Mouse (Mus musculus): ENCODE data around the gene Sgca. TPM values are rescaled to one million over a fixed set of nuclear protein-coding genes. Genes with fewer than 3 reads are reported as not detected.

Sgca gene
- polyA plus RNA-seq, 1 experiment: 0.25 TPM

GRCm38 (mm10) chr11:94962534-94963101 is 13.5 kb downstream of the Sgca start:
- no peak for DNase-seq (ENCODE audit: low read depth)
- TF ChIP-seq CTCF (IDR thresholded peaks at IDR 0.05; ENCODE audit: borderline replicate concordance, extremely low read depth, insufficient read depth, insufficient read length) (no peak), POLR2A (IDR thresholded peaks at IDR 0.05; ENCODE audit: borderline replicate concordance, extremely low read depth, insufficient read depth, insufficient read length, poor library complexity, severe bottlenecking) (no peak)

- peak; percentile 84 for DNase-seq (ENCODE audit: low read depth)
- TF ChIP-seq CTCF (IDR thresholded peaks at IDR 0.05; ENCODE audit: borderline replicate concordance, extremely low read depth, insufficient read depth, insufficient read length) (no peak), POLR2A (IDR thresholded peaks at IDR 0.05; ENCODE audit: borderline replicate concordance, extremely low read depth, insufficient read depth, insufficient read length, poor library complexity, severe bottlenecking) (no peak)
Measured at GRCm38 (mm10) chr11:94958065-94958858, 17.9 kb downstream of the Sgca start.

DNA sequence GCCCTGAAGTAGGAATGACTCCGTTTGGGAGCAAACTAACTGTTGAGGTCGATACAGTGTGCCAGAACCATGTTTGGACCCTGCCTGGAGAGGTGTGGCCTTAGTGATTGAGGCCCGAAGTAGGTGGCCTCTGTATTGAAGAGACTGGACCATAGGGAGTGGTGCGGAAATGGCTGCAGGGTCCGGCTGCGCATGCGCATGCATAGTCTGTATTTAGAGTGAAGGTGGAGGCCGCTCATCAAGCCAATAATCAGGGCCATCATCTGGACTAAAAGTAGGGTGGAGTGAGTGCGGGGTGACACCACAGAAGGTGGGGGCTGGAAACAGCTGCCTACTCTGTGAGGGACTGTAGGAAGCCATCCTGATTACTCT is 18.4 kb downstream of the Sgca start:
- DNase-seq (ENCODE audit: low read depth): no peak
- no peak for TF ChIP-seq POLR2A (IDR thresholded peaks at IDR 0.05; ENCODE audit: borderline replicate concordance, extremely low read depth, insufficient read depth, insufficient read length, poor library complexity, severe bottlenecking)
- no peak for TF ChIP-seq CTCF (IDR thresholded peaks at IDR 0.05; ENCODE audit: borderline replicate concordance, extremely low read depth, insufficient read depth, insufficient read length)

DNA sequence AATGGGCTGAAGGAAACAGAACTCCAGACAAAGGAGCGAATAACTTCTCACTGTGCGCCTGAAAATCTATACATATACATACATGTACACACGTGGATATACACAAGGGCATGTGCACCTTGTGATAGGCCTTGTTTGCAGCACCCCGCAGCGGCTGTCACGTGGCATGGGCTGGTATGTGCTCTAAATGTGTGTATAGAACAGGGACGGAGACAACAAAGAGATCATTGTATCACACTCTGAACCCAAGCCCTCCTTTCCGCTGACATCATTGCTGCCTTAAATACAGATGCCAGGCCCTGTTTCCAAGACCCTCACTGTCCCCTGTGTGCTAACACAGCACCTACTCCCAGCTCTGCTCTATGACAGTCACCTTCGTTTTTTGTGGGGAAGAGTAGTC is 21.0 kb downstream of the Sgca start:
- peak; percentile 85 for DNase-seq (ENCODE audit: low read depth)
- TF ChIP-seq POLR2A (IDR thresholded peaks at IDR 0.05; ENCODE audit: borderline replicate concordance, extremely low read depth, insufficient read depth, insufficient read length, poor library complexity, severe bottlenecking) (no peak), CTCF (IDR thresholded peaks at IDR 0.05; ENCODE audit: borderline replicate concordance, extremely low read depth, insufficient read depth, insufficient read length) (no peak)

GRCm38 (mm10) chr11:94952169-94952568 is 24.0 kb downstream of the Sgca start:
- no peak for TF ChIP-seq CTCF (IDR thresholded peaks at IDR 0.05; ENCODE audit: borderline replicate concordance, extremely low read depth, insufficient read depth, insufficient read length)
- TF ChIP-seq POLR2A (IDR thresholded peaks at IDR 0.05; ENCODE audit: borderline replicate concordance, extremely low read depth, insufficient read depth, insufficient read length, poor library complexity, severe bottlenecking): no peak
- peak; percentile 88 for DNase-seq (ENCODE audit: low read depth)

- DNase-seq (ENCODE audit: low read depth): no peak
- TF ChIP-seq CTCF (IDR thresholded peaks at IDR 0.05; ENCODE audit: borderline replicate concordance, extremely low read depth, insufficient read depth, insufficient read length): no peak
- no peak for TF ChIP-seq POLR2A (IDR thresholded peaks at IDR 0.05; ENCODE audit: borderline replicate concordance, extremely low read depth, insufficient read depth, insufficient read length, poor library complexity, severe bottlenecking)
Measured at GRCm38 (mm10) chr11:94945236-94945635, 30.9 kb downstream of the Sgca start.

- TF ChIP-seq POLR2A (IDR thresholded peaks at IDR 0.05; ENCODE audit: borderline replicate concordance, extremely low read depth, insufficient read depth, insufficient read length, poor library complexity, severe bottlenecking): no peak
- peak; percentile 5; the same call in 1 of the 2 replicates for TF ChIP-seq CTCF (IDR thresholded peaks at IDR 0.05; ENCODE audit: borderline replicate concordance, extremely low read depth, insufficient read depth, insufficient read length)
- no peak for DNase-seq (ENCODE audit: low read depth)
Measured at GRCm38 (mm10) chr11:94944295-94944694, 31.8 kb downstream of the Sgca start.

GRCm38 (mm10) chr11:94943054-94943453 is 33.1 kb downstream of the Sgca start:
- TF ChIP-seq CTCF (IDR thresholded peaks at IDR 0.05; ENCODE audit: borderline replicate concordance, extremely low read depth, insufficient read depth, insufficient read length) (no peak), POLR2A (IDR thresholded peaks at IDR 0.05; ENCODE audit: borderline replicate concordance, extremely low read depth, insufficient read depth, insufficient read length, poor library complexity, severe bottlenecking) (no peak)
- no peak for DNase-seq (ENCODE audit: low read depth)

GRCm38 (mm10) chr11:94942282-94943023 is 33.7 kb downstream of the Sgca start:
- no peak for DNase-seq (ENCODE audit: low read depth)
- TF ChIP-seq CTCF (IDR thresholded peaks at IDR 0.05; ENCODE audit: borderline replicate concordance, extremely low read depth, insufficient read depth, insufficient read length) (peak; percentile 49), POLR2A (IDR thresholded peaks at IDR 0.05; ENCODE audit: borderline replicate concordance, extremely low read depth, insufficient read depth, insufficient read length, poor library complexity, severe bottlenecking) (no peak)

DNA sequence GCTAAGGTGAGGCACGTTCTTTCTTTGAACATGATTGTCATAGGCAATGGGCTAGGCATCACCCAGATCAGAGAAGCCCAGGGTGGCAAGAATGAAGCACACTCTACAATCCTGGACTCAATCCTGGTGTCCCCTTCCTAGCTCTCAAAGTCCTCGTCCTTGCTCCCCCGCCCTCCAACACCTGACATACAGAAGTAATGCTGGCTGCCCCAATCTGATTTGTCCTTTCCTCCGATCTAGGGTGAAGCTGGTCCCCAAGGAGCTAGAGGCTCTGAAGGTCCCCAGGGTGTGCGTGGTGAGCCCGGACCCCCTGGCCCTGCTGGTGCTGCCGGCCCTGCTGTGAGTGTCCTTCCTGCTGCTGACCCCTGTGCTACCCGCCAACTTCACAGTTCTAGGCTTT is 34.4 kb downstream of the Sgca start:
- no peak for DNase-seq (ENCODE audit: low read depth)
- TF ChIP-seq POLR2A (IDR thresholded peaks at IDR 0.05; ENCODE audit: borderline replicate concordance, extremely low read depth, insufficient read depth, insufficient read length, poor library complexity, severe bottlenecking) (no peak), CTCF (IDR thresholded peaks at IDR 0.05; ENCODE audit: borderline replicate concordance, extremely low read depth, insufficient read depth, insufficient read length) (no peak)

DNA sequence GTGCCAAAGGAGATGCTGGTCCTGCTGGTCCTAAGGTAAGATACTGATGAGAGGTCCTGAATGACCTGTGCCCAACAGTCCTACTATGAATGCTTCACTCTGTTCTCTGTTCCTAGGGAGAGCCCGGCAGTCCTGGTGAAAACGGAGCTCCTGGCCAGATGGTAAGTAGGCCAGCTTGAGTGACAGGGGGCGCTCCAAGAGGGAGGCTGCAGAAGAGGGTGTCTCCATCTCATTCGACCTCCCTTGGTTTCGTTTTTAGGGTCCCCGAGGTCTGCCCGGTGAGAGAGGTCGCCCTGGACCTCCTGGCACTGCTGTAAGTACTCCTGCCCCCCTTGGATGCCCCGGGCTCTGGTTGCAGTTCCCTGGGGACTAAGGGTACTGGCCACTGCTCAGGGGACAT is 35.0 kb downstream of the Sgca start:
- TF ChIP-seq POLR2A (IDR thresholded peaks at IDR 0.05; ENCODE audit: borderline replicate concordance, extremely low read depth, insufficient read depth, insufficient read length, poor library complexity, severe bottlenecking): no peak
- TF ChIP-seq CTCF (IDR thresholded peaks at IDR 0.05; ENCODE audit: borderline replicate concordance, extremely low read depth, insufficient read depth, insufficient read length): no peak
- no peak for DNase-seq (ENCODE audit: low read depth)

Measured in brain, embryonic 14.5 days (tissue).